ENCODE assay signal across 9 mouse cellular contexts in genomic region chr5:149514087-149514671, GRCm38 (mm10). TPM values are rescaled to one million over a fixed set of nuclear protein-coding genes. Genes with fewer than 3 reads are reported as not detected.
DNase-seq lines count a peak whose midpoint lies in the region; ATAC-seq lines count a peak whose summit lies in the region.
"Had no signal": no experiment of that assay in that cellular context is flagged by ENCODE, and none has a peak within 500 bp of the region (broad histone marks: within the 10 kb centered on the region; RNA-seq: fewer than 3 reads in every experiment).

No protein-coding gene starts in this region.

- H3K9me3 ChIP-seq in forebrain, embryonic 15.5 days = no peaks in the 10 kb centered on the region
- no peaks in the 10 kb centered on the region for H3K9me3 ChIP-seq in midbrain, embryonic 14.5 days (ENCODE audit: control insufficient read depth, low read length)

- no peaks in the 10 kb centered on the region for H3K27me3 ChIP-seq in forebrain, embryonic 15.5 days
- H3K27me3 ChIP-seq in midbrain, embryonic 14.5 days (ENCODE audit: control insufficient read depth, insufficient read depth, low read length) = no peaks in the 10 kb centered on the region

- H3K4me1 ChIP-seq in forebrain, embryonic 15.5 days = peaks cover 63% of the 10 kb centered on the region
- peaks cover 19% of the 10 kb centered on the region for H3K4me1 ChIP-seq in midbrain, embryonic 14.5 days (ENCODE audit: control insufficient read depth, insufficient read depth, low read length)

- no peaks in the 10 kb centered on the region for H3K36me3 ChIP-seq in forebrain, embryonic 15.5 days
- no peaks in the 10 kb centered on the region for H3K36me3 ChIP-seq in midbrain, embryonic 14.5 days (ENCODE audit: control insufficient read depth, insufficient read depth, low read length)

- DNase-seq in urinary bladder, postnatal 25 days (ENCODE audit: low spot score) = peak; percentile 12
- DNase-seq in urinary bladder, adult 18-20 months (ENCODE audit: low spot score in 2 of 2) = no peak
- peak; percentile 68 for DNase-seq in heart, postnatal 4 days
- peak; percentile 64 to 78 for DNase-seq in left cerebral cortex, postnatal 25 days (ENCODE audit: low spot score in 2 of 2)
- peak; percentile 84 for DNase-seq in midbrain, embryonic 14.5 days
- DNase-seq in layer of hippocampus, adult 9-11 months = no peak

- H3K4me3 ChIP-seq in forebrain, embryonic 15.5 days = no peak overlapping the region
- no peak overlapping the region for H3K4me3 ChIP-seq in midbrain, embryonic 14.5 days (replicated peaks; ENCODE audit: low read depth, low read length)

- peak overlapping the region; percentile 27 for H3K4me2 ChIP-seq in forebrain, embryonic 15.5 days (replicated peaks)
- peak overlapping the region; percentile 28 for H3K4me2 ChIP-seq in midbrain, embryonic 14.5 days (ENCODE audit: low read length)

- H3K27ac ChIP-seq in forebrain, embryonic 15.5 days (replicated peaks) = peak overlapping the region; percentile 85
- H3K27ac ChIP-seq in midbrain, embryonic 14.5 days (replicated peaks; ENCODE audit: low read depth, low read length) = peak overlapping the region; percentile 63

- 3% methylated on average over 14 of the region's 14 CpGs for WGBS in forebrain, embryonic 15.5 days
- 12% methylated on average over 14 of the region's 14 CpGs for WGBS in midbrain, embryonic 14.5 days

- H3K9ac ChIP-seq in forebrain, embryonic 15.5 days (replicated peaks) = 0 out of 2 replicates have a peak overlapping the region, but pooled peaks have one; percentile 19
- peak overlapping the region; percentile 4; the same call in 1 of the 2 replicates for H3K9ac ChIP-seq in midbrain, embryonic 14.5 days (replicated peaks; ENCODE audit: low read length)

- intact Hi-C loops in left cerebral cortex, postnatal 25 days (cut with DNase I) = no loop called here

- peak; percentile 54 for ATAC-seq in forebrain, embryonic 15.5 days (replicated peaks)
- ATAC-seq in midbrain, embryonic 14.5 days (ENCODE audit: low FRiP score, low TSS enrichment) = peak; percentile 76
- ATAC-seq in monocyte, adult 5-6 weeks (replicated peaks; ENCODE audit: insufficient number of reproducible peaks, low FRiP score, low TSS enrichment, poor library complexity, severe bottlenecking) = no peak

RNA-seq across cellular contexts. Expression of gene Wdr95, which starts 14.3 kb away (rescaled TPM):
- 0.46 and 0.75 TPM in 2 replicates for polyA plus RNA-seq in forebrain, embryonic 15.5 days (2015; fragmentation: Nextera tagmentation; extraction: Ambion mirVana)
- under 1 TPM in 1 of 2 experiments, not detected in 1; 0.14 TPM for total RNA-seq in heart, postnatal 4 days (2021)
- total RNA-seq in left cerebral cortex, postnatal 25 days (2021) = under 1 TPM; 0.53 to 0.85 TPM
- 0.30 TPM in 1 of 2 replicates, not detected in the other for polyA plus RNA-seq in midbrain, embryonic 14.5 days (2014; fragmentation: Nextera tagmentation; extraction: Ambion mirVana)
- 4.4 to 5.9 TPM (median 4.7 TPM) in 3 replicates for total RNA-seq in monocyte, adult 5-6 weeks (2017)
- polyA plus RNA-seq: large intestine, adult 2 months had no signal

Comparison
In these comparisons a context has a peak if more than half of its experiments do, and no peak if none do; other contexts are left out.
1. DNase-seq: peak in urinary bladder, postnatal 25 days (single experiment), heart, postnatal 4 days (single experiment), left cerebral cortex, postnatal 25 days (2 of 2) and midbrain, embryonic 14.5 days (single experiment); none in urinary bladder, adult 18-20 months (0 of 2) and layer of hippocampus, adult 9-11 months (single experiment).